Mouse (Mus musculus) monocyte, adult 2 months (primary cell): ENCODE results near the gene Slc4a3.

Source experiments
- DNase-seq, 2 experiments: peaks; one replicate each; pipeline ENCODE4 v3.0.0; 2022; ENCODE audit warnings: low spot score in 2 of 2, low read depth in 1 of 2

The Slc4a3 gene

GRCm38 (mm10) chr1:75545965-75546956 lies at the start of gene Slc4a3:
Gene Slc4a3, plus strand, starts transcription at chr1:75546266.
- no peak for DNase-seq

GRCm38 (mm10) chr1:75498897-75499296 lies 47.2 kb upstream of the Slc4a3 start:
- DNase-seq, result no peak

- DNase-seq, result no peak
Observed at GRCm38 (mm10) chr1:75499441-75499840, 46.6 kb upstream of the Slc4a3 start.

- DNase-seq, result no peak
Observed at GRCm38 (mm10) chr1:75501905-75502304, 44.2 kb upstream of the Slc4a3 start.

GRCm38 (mm10) chr1:75502945-75503650 lies 43.0 kb upstream of the Slc4a3 start:
- DNase-seq, result no peak

GRCm38 (mm10) chr1:75503651-75503980 lies 42.5 kb upstream of the Slc4a3 start:
- no peak for DNase-seq

GRCm38 (mm10) chr1:75504256-75505045 lies 41.6 kb upstream of the Slc4a3 start:
- no peak for DNase-seq

GRCm38 (mm10) chr1:75505159-75505955 lies 40.7 kb upstream of the Slc4a3 start:
- DNase-seq, result no peak

- DNase-seq, result no peak
Observed at GRCm38 (mm10) chr1:75505956-75506831, 39.9 kb upstream of the Slc4a3 start, which contains the start of gene Obsl1. Gene Obsl1, minus strand, starts transcription at chr1:75506452.

- no peak for DNase-seq
Observed at GRCm38 (mm10) chr1:75507006-75507405, 39.1 kb upstream of the Slc4a3 start, which contains the start of gene Inha. Gene Inha, plus strand, starts transcription at chr1:75507077.

- DNase-seq, result no peak
Observed at GRCm38 (mm10) chr1:75509586-75509985, 36.5 kb upstream of the Slc4a3 start.

- DNase-seq, result no peak
Observed at GRCm38 (mm10) chr1:75510154-75510553, 35.9 kb upstream of the Slc4a3 start.

GRCm38 (mm10) chr1:75511437-75512210 lies 34.4 kb upstream of the Slc4a3 start:
- no peak for DNase-seq

- DNase-seq, result no peak
Observed at GRCm38 (mm10) chr1:75512550-75512949, 33.5 kb upstream of the Slc4a3 start.

GRCm38 (mm10) chr1:75516703-75517380 lies 29.2 kb upstream of the Slc4a3 start:
- no peak for DNase-seq

GRCm38 (mm10) chr1:75517984-75518383 lies 28.1 kb upstream of the Slc4a3 start:
- DNase-seq, result no peak

GRCm38 (mm10) chr1:75518427-75518826 lies 27.6 kb upstream of the Slc4a3 start:
- no peak for DNase-seq

GRCm38 (mm10) chr1:75519576-75519975 lies 26.5 kb upstream of the Slc4a3 start:
- no peak for DNase-seq
